Mouse (Mus musculus) lung, postnatal 0 days (tissue): Measurements from ENCODE around the gene Bud23.

Experiments used
- CTCF ChIP-seq: IDR thresholded peaks from 2 replicates; pipeline ENCODE4 v1.5.1; 2016; ENCODE audit warnings: antibody characterized with exemption, mild to moderate bottlenecking
- EP300 ChIP-seq: IDR thresholded peaks from 2 replicates; pipeline ENCODE4 v1.6.1; 2016; ENCODE audit warnings: antibody characterized with exemption, mild to moderate bottlenecking, control low read depth

- TF ChIP-seq CTCF (no peak), EP300 (no peak)
Observed at GRCm38 (mm10) chr5:135024665-135025224, 40.0 kb downstream of the Bud23 start.
